Mouse (Mus musculus) MEL (cell line): ENCODE results near the gene Klhdc7b. TPM values are rescaled to one million over a fixed set of nuclear protein-coding genes. Genes with fewer than 3 reads are reported as not detected.

Experiments used
- DNase-seq: peaks from one replicate; pipeline ENCODE4 v3.0.0; 2011; ENCODE audit warnings: low read depth, low spot score
- H3K27ac ChIP-seq: 2 replicates; pipeline ENCODE4 v1.5.1; 2012; ENCODE audit warnings: low read depth, mild to moderate bottlenecking, control low read depth, low read length, moderate library complexity; ENCODE audit not compliant: control insufficient read depth
- H3K27me3 ChIP-seq, 2 experiments: fragments of 150-350 bp in 1 of 2; sonication (generic) in 1 of 2; 2 replicates each; pipeline ENCODE4 v1.6.1; 2012; ENCODE audit warnings: low read length in 2 of 2, mild to moderate bottlenecking in 2 of 2, improper control_type of control experiment in 1 of 2, moderate library complexity in 1 of 2; ENCODE audit not compliant: insufficient read depth in 2 of 2, control insufficient read depth in 1 of 2
- H3K36me3 ChIP-seq, 2 experiments: 2 replicates each; pipeline ENCODE4 v1.6.1; 2012 to 2014; ENCODE audit warnings: low read length in 2 of 2, improper control_type of control experiment in 1 of 2, inconsistent platforms in 1 of 2, mild to moderate bottlenecking in 1 of 2; ENCODE audit not compliant: insufficient read depth in 2 of 2, control insufficient read depth in 1 of 2
- H3K4me1 ChIP-seq, 2 experiments: fragments of 150-350 bp in 1 of 2; sonication (generic) in 1 of 2; 2 replicates each; pipeline ENCODE4 v1.6.1; 2012; ENCODE audit warnings: low read length in 2 of 2, improper control_type of control experiment in 1 of 2, mild to moderate bottlenecking in 1 of 2; ENCODE audit not compliant: insufficient read depth in 2 of 2, control insufficient read depth in 1 of 2
- H3K4me3 ChIP-seq, 2 experiments: fragments of 150-350 bp in 1 of 2; sonication (generic) in 1 of 2; 2 replicates each; pipeline ENCODE4 v1.5.1; 2012; ENCODE audit warnings: low read depth in 2 of 2, low read length in 2 of 2, mild to moderate bottlenecking in 2 of 2, moderate library complexity in 2 of 2, control low read depth in 1 of 2, improper control_type of control experiment in 1 of 2; ENCODE audit not compliant: control insufficient read depth in 1 of 2, insufficient read depth in 1 of 2
- H3K79me2 ChIP-seq: 2 replicates; pipeline ENCODE4 v1.6.1; 2012; ENCODE audit warnings: mild to moderate bottlenecking, low read length, moderate library complexity; ENCODE audit not compliant: control insufficient read depth, poor library complexity, insufficient read depth
- H3K9ac ChIP-seq: 2 replicates; pipeline ENCODE4 v1.6.1; 2012; ENCODE audit warnings: low read depth, mild to moderate bottlenecking, control low read depth, low read length, moderate library complexity; ENCODE audit not compliant: control insufficient read depth, poor library complexity, severe bottlenecking
- H3K9me3 ChIP-seq: fragments of 150-350 bp; sonication (generic); replicated peaks from 2 replicates; pipeline ENCODE4 v1.6.1; 2012; ENCODE audit warnings: mild to moderate bottlenecking, low read length, improper control_type of control experiment, moderate library complexity; ENCODE audit not compliant: insufficient read depth
- BHLHE40 ChIP-seq: IDR thresholded peaks from 2 replicates; pipeline ENCODE4 v1.6.1; 2012; ENCODE audit warnings: low read depth, mild to moderate bottlenecking, inconsistent platforms, low read length, improper control_type of control experiment, borderline replicate concordance
- CHD1 ChIP-seq: IDR thresholded peaks from 2 replicates; pipeline ENCODE4 v1.6.1; 2012; ENCODE audit warnings: low read depth, mild to moderate bottlenecking, inconsistent platforms, low read length, improper control_type of control experiment
- CHD2 ChIP-seq: IDR thresholded peaks from 2 replicates; pipeline ENCODE4 v1.6.1; 2011; ENCODE audit warnings: low read length, improper control_type of control experiment
- CTCF ChIP-seq, 3 experiments: IDR thresholded peaks in 2 of 3; conservative IDR thresholded peaks in 1 of 3; 2 replicates each; pipeline ENCODE4 v1.5.1; 2011 to 2012; ENCODE audit warnings: low read length in 3 of 3, low read depth in 2 of 3, mild to moderate bottlenecking in 2 of 3, improper control_type of control experiment in 1 of 3, inconsistent platforms in 1 of 3, mixed read lengths in 1 of 3, moderate library complexity in 1 of 3; ENCODE audit not compliant: control insufficient read depth in 1 of 3, insufficient read depth in 1 of 3, poor library complexity in 1 of 3, severe bottlenecking in 1 of 3
- ELF1 ChIP-seq: IDR thresholded peaks from 2 replicates; pipeline ENCODE4 v1.6.1; 2014; ENCODE audit warnings: low read depth, mild to moderate bottlenecking, inconsistent platforms, low read length, improper control_type of control experiment, moderate library complexity
- ETS1 ChIP-seq: IDR thresholded peaks from 2 replicates; pipeline ENCODE4 v1.6.1; 2012; ENCODE audit warnings: low read depth, mild to moderate bottlenecking, inconsistent platforms, low read length, improper control_type of control experiment, moderate library complexity
- GABPA ChIP-seq: IDR thresholded peaks from 2 replicates; pipeline ENCODE4 v1.6.1; 2012; ENCODE audit warnings: low read depth, mild to moderate bottlenecking, inconsistent platforms, low read length, improper control_type of control experiment, moderate library complexity
- GATA1 ChIP-seq: IDR thresholded peaks from 2 replicates; pipeline ENCODE4 v1.6.1; 2011; ENCODE audit warnings: low read depth, low read length, improper control_type of control experiment
- HCFC1 ChIP-seq: IDR thresholded peaks from 2 replicates; pipeline ENCODE4 v1.6.1; 2012; ENCODE audit warnings: low read depth, mild to moderate bottlenecking, inconsistent platforms, low read length, improper control_type of control experiment, moderate library complexity
- JUND ChIP-seq: IDR thresholded peaks from 2 replicates; pipeline ENCODE4 v1.6.1; 2011; ENCODE audit warnings: low read depth, mild to moderate bottlenecking, improper control_type of control experiment, low read length
- KAT2A ChIP-seq: conservative IDR thresholded peaks from 2 replicates; pipeline ENCODE4 v1.6.1; 2012; ENCODE audit warnings: low read depth, low read length, improper control_type of control experiment, inconsistent platforms
- MAFK ChIP-seq: IDR thresholded peaks from 2 replicates; pipeline ENCODE4 v1.6.1; 2011; ENCODE audit warnings: low read depth, mild to moderate bottlenecking, low read length, improper control_type of control experiment, borderline replicate concordance
- MAX ChIP-seq: IDR thresholded peaks from 2 replicates; pipeline ENCODE4 v1.6.1; 2011; ENCODE audit warnings: low read length, improper control_type of control experiment
- MAZ ChIP-seq: IDR thresholded peaks from 2 replicates; pipeline ENCODE4 v1.6.1; 2012; ENCODE audit warnings: low read depth, mild to moderate bottlenecking, inconsistent platforms, low read length, improper control_type of control experiment
- MEF2A ChIP-seq: IDR thresholded peaks from 2 replicates; pipeline ENCODE4 v1.6.1; 2014; ENCODE audit warnings: low read depth, mild to moderate bottlenecking, inconsistent platforms, low read length, improper control_type of control experiment; ENCODE audit not compliant: poor library complexity, insufficient replicate concordance, severe bottlenecking; ENCODE audit errors: extremely low read depth
- MXI1 ChIP-seq: IDR thresholded peaks from 2 replicates; pipeline ENCODE4 v1.6.1; 2011; ENCODE audit warnings: mild to moderate bottlenecking, low read depth, low read length, improper control_type of control experiment
- MYB ChIP-seq: IDR thresholded peaks from 2 replicates; pipeline ENCODE4 v1.6.1; 2011; ENCODE audit warnings: mild to moderate bottlenecking, low read depth, low read length, improper control_type of control experiment
- MYC ChIP-seq: IDR thresholded peaks from 2 replicates; pipeline ENCODE4 v1.6.1; 2011; ENCODE audit warnings: low read depth, mild to moderate bottlenecking, low read length, improper control_type of control experiment, moderate library complexity
- NELFE ChIP-seq: IDR thresholded peaks from 2 replicates; pipeline ENCODE4 v1.6.1; 2011; ENCODE audit warnings: low read depth, low read length, improper control_type of control experiment
- NRF1 ChIP-seq: IDR thresholded peaks from 2 replicates; pipeline ENCODE4 v1.6.1; 2014; ENCODE audit warnings: low read depth, mild to moderate bottlenecking, inconsistent platforms, low read length, improper control_type of control experiment, moderate library complexity; ENCODE audit not compliant: poor library complexity, insufficient read depth, severe bottlenecking
- POLR2A ChIP-seq, 2 experiments: IDR thresholded peaks; 2 replicates each; pipeline ENCODE4 v1.6.1; 2011 to 2012; ENCODE audit warnings: low read length in 2 of 2, mild to moderate bottlenecking in 2 of 2, control low read depth in 1 of 2, improper control_type of control experiment in 1 of 2, low read depth in 1 of 2, moderate library complexity in 1 of 2; ENCODE audit not compliant: control insufficient read depth in 1 of 2, insufficient read depth in 1 of 2, poor library complexity in 1 of 2
- POLR2AphosphoS5 ChIP-seq: IDR thresholded peaks from 2 replicates; pipeline ENCODE4 v1.6.1; 2012; ENCODE audit warnings: low read depth, borderline replicate concordance, mild to moderate bottlenecking, inconsistent platforms, low read length, moderate library complexity, mixed read lengths
- RAD21 ChIP-seq: IDR thresholded peaks from 2 replicates; pipeline ENCODE4 v1.6.1; 2011; ENCODE audit warnings: mild to moderate bottlenecking, low read depth, low read length, improper control_type of control experiment
- RCOR1 ChIP-seq: IDR thresholded peaks from 2 replicates; pipeline ENCODE4 v1.6.1; 2012; ENCODE audit warnings: low read depth, mild to moderate bottlenecking, inconsistent platforms, low read length, improper control_type of control experiment
- SIN3A ChIP-seq: IDR thresholded peaks from 2 replicates; pipeline ENCODE4 v1.6.1; 2012; ENCODE audit warnings: low read length, improper control_type of control experiment, inconsistent platforms
- SMC3 ChIP-seq: IDR thresholded peaks from 2 replicates; pipeline ENCODE4 v1.6.1; 2011; ENCODE audit warnings: low read depth, low read length, improper control_type of control experiment
- TAL1 ChIP-seq: IDR thresholded peaks from 2 replicates; pipeline ENCODE4 v1.6.1; 2012; ENCODE audit warnings: mild to moderate bottlenecking, inconsistent platforms, low read length, moderate library complexity, mixed read lengths
- TBP ChIP-seq: IDR thresholded peaks from 2 replicates; pipeline ENCODE4 v1.8.0; 2011; ENCODE audit warnings: low read depth, low read length, improper control_type of control experiment
- TCF12 ChIP-seq: IDR thresholded peaks from 2 replicates; pipeline ENCODE4 v1.6.1; 2014; ENCODE audit warnings: low read depth, mild to moderate bottlenecking, inconsistent platforms, low read length, improper control_type of control experiment, moderate library complexity
- UBTF ChIP-seq: IDR thresholded peaks from 2 replicates; pipeline ENCODE4 v1.6.1; 2012; ENCODE audit warnings: low read depth, mild to moderate bottlenecking, inconsistent platforms, low read length, improper control_type of control experiment, moderate library complexity, borderline replicate concordance; ENCODE audit not compliant: insufficient read depth
- USF1 ChIP-seq: IDR thresholded peaks from 2 replicates; pipeline ENCODE4 v1.6.1; 2014; ENCODE audit warnings: low read depth, mild to moderate bottlenecking, inconsistent platforms, low read length, improper control_type of control experiment, moderate library complexity
- USF2 ChIP-seq, 2 experiments: IDR thresholded peaks; 2 replicates each; pipeline ENCODE4 v1.6.1; 2011 to 2012; ENCODE audit warnings: improper control_type of control experiment in 2 of 2, low read length in 2 of 2, borderline replicate concordance in 1 of 2, inconsistent platforms in 1 of 2, low read depth in 1 of 2, mild to moderate bottlenecking in 1 of 2; ENCODE audit not compliant: insufficient read depth in 1 of 2
- ZC3H11A ChIP-seq: IDR thresholded peaks from 2 replicates; pipeline ENCODE4 v1.6.1; 2012; ENCODE audit warnings: low read depth, mild to moderate bottlenecking, inconsistent platforms, low read length, improper control_type of control experiment
- ZKSCAN1 ChIP-seq: IDR thresholded peaks from 2 replicates; pipeline ENCODE4 v1.6.1; 2012; ENCODE audit warnings: low read depth, mild to moderate bottlenecking, inconsistent platforms, low read length, improper control_type of control experiment, moderate library complexity
- ZMIZ1 ChIP-seq: IDR thresholded peaks from 2 replicates; pipeline ENCODE4 v1.6.1; 2012; ENCODE audit warnings: low read depth, mild to moderate bottlenecking, inconsistent platforms, low read length, improper control_type of control experiment, moderate library complexity
- ZNF384 ChIP-seq: IDR thresholded peaks from 2 replicates; pipeline ENCODE4 v1.6.1; 2012; ENCODE audit warnings: low read depth, mild to moderate bottlenecking, inconsistent platforms, low read length, improper control_type of control experiment
- polyA plus RNA-seq, 2 experiments: library from polyadenylated mRNA; stranded (reverse) in 1 of 2; unstranded in 1 of 2; fragments of >175 nt in 1 of 2; fragments of >200 nt in 1 of 2; gene quantifications; 2 replicates each; pipeline versions ENCODE4 v1.2.1 to v1.2.4; 2012; ENCODE audit warnings: low replicate concordance in 2 of 2, low read depth in 1 of 2; ENCODE audit not compliant: insufficient read length in 2 of 2, insufficient read depth in 1 of 2, missing spikeins in 1 of 2
- total RNA-seq: library from RNA; depleted of rRNA; stranded (reverse); fragments of 300-350 nt; gene quantifications from 2 replicates; pipeline ENCODE4 v1.2.3, GENCODE M21; 2012

Gene Klhdc7b
- total and polyA plus RNA-seq, 3 experiments = 0.01 TPM; not detected in 2

DNA sequence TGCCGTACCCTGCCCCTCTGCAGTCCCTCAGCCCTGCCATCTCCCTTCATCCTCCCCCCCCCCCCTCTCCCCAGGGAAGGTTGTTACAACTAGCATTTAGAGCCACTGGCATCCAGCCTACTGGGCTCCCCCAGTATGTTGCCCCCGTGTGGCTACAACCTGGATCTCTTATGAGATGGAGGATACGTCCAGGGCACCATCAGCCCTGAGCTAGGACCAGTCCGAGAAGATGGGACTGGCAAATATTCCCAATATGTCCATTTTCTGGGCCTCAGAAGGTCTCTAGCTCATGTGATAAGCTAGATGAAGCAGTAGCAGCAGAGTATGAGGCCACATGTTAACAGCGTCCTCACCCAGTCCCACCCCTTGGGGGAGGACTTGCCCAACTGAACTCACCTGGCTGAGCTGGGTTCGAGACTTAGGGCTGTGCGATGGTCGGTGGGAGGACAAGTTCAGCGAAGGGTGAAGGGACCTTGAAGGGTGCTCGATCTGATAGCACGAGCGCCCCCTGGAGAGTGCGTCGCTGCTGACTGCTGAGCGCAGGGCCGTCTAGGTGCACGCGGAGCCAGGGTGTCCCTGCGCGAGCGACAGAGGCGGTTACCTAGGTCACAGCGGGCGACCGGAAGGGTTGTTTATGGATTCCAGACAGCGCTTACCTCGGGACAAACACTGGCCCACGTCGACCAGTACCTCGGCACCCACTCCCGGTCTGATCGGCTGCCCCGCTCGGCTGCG is 11.5 kb upstream of the Klhdc7b start:
- H3K27me3 ChIP-seq = no peaks in the 10 kb centered on the region
- peaks cover 20% of the 10 kb centered on the region for H3K79me2 ChIP-seq
- peak overlapping the region; percentile 63 to 76 for H3K4me3 ChIP-seq
- DNase-seq = peak; percentile 93
- no peaks in the 10 kb centered on the region for H3K9me3 ChIP-seq
- H3K4me1 ChIP-seq = 0 out of 4 replicates have a peak, but pooled peaks cover 0 to 3% of the 10 kb centered on the region in 2 experiments
- peaks cover 3 to 5% of the 10 kb centered on the region in 2 experiments; a peak in 3 of 4 replicates for H3K36me3 ChIP-seq
- H3K9ac ChIP-seq = peak overlapping the region; percentile 90
- peak overlapping the region; percentile 80 for H3K27ac ChIP-seq
- TF ChIP-seq MAZ (no peak), USF1 (no peak), MYC (no peak; the same call in 1 of the 2 replicates), UBTF (no peak), MXI1 (no peak), BHLHE40 (no peak), RCOR1 (no peak), TAL1 (no peak), NELFE (no peak), ZNF384 (no peak), TBP (no peak), ETS1 (no peak), ZMIZ1 (peak; percentile 31; the same call in 1 of the 2 replicates), ZKSCAN1 (0 out of 2 replicates have a peak, but pooled peaks have one; percentile 6), HCFC1 (0 out of 2 replicates have a peak, but pooled peaks have one; percentile 35), ELF1 (no peak), MAFK (no peak), SIN3A (no peak), CHD2 (no peak), JUND (no peak), CHD1 (no peak), MAX (no peak), SMC3 (peak; percentile 32), MYB (no peak), RAD21 (peak; percentile 25; the same call in 1 of the 2 replicates), TCF12 (no peak), USF2 (IDR thresholded peaks at IDR 0.05; ENCODE audit: borderline replicate concordance in 1 of 2, insufficient read depth in 1 of 2, low read depth in 1 of 2, low read length in 2 of 2) (no peak), ZC3H11A (no peak), NRF1 (0 out of 2 replicates have a peak, but pooled peaks have one; percentile 24), GATA1 (0 out of 2 replicates have a peak, but pooled peaks have one; percentile 6), POLR2A (IDR thresholded peaks at IDR 0.05; ENCODE audit: control insufficient read depth in 1 of 2, insufficient read depth in 1 of 2, low read depth in 1 of 2, low read length in 2 of 2, poor library complexity in 1 of 2) (no peak), POLR2AphosphoS5 (no peak), GABPA (no peak), MEF2A (no peak), KAT2A (no peak), CTCF (IDR thresholded peaks at IDR 0.05 in 2 of 3, conservative IDR thresholded peaks at IDR 0.05 in 1 of 3; ENCODE audit: control insufficient read depth in 1 of 3, insufficient read depth in 1 of 3, low read depth in 2 of 3, low read length in 3 of 3, poor library complexity in 1 of 3, severe bottlenecking in 1 of 3) (peak; percentile 52 to 80 (median 71); a peak in 5 of 6 replicates)
